Mouse (Mus musculus) induced T-regulatory cell, adult 2 months (primary cell): ENCODE results near the gene Arf3.
"Not testable (repeated sequence)": the region's sequence is repeated elsewhere in the genome, so short reads cannot be mapped to it uniquely, and the experiment has no call there.

ENCODE experiments used
- DNase-seq: peaks from one replicate; pipeline ENCODE4 v3.0.0-alpha.2; 2012; ENCODE audit warnings: low read depth

Arf3 gene

GRCm38 (mm10) chr15:98762670-98763529 lies at the start of gene Arf3:
Arf3 (minus strand) TSS chr15:98763214.
- peak; percentile 98 for DNase-seq

GRCm38 (mm10) chr15:98810212-98810611 lies 47.2 kb upstream of the Arf3 start:
- DNase-seq = not testable (repeated sequence)

- no peak for DNase-seq
Measured at GRCm38 (mm10) chr15:98809390-98809789, 46.4 kb upstream of the Arf3 start, which contains the start of gene Ddn. Ddn (minus strand) TSS chr15:98809490.

GRCm38 (mm10) chr15:98808651-98809134 lies 45.7 kb upstream of the Arf3 start:
- DNase-seq = no peak

GRCm38 (mm10) chr15:98807895-98808650 lies 45.1 kb upstream of the Arf3 start:
- peak; percentile 74 for DNase-seq

- peak; percentile 50 for DNase-seq
Measured at GRCm38 (mm10) chr15:98806809-98807770, 44.1 kb upstream of the Arf3 start.

- DNase-seq = no peak
Measured at GRCm38 (mm10) chr15:98806071-98806808, 43.2 kb upstream of the Arf3 start.

- peak; percentile 67 for DNase-seq
Measured at GRCm38 (mm10) chr15:98805324-98806040, 42.5 kb upstream of the Arf3 start.

GRCm38 (mm10) chr15:98804054-98804453 lies 41.0 kb upstream of the Arf3 start:
- peak; percentile 84 for DNase-seq

- DNase-seq = no peak
Measured at GRCm38 (mm10) chr15:98802926-98803325, 39.9 kb upstream of the Arf3 start.

- DNase-seq = peak; percentile 88
Measured at GRCm38 (mm10) chr15:98799396-98799795, 36.4 kb upstream of the Arf3 start.

- DNase-seq = no peak
Measured at GRCm38 (mm10) chr15:98798903-98799302, 35.9 kb upstream of the Arf3 start.

GRCm38 (mm10) chr15:98797835-98798492 lies 35.0 kb upstream of the Arf3 start:
- no peak for DNase-seq

- no peak for DNase-seq
Measured at GRCm38 (mm10) chr15:98796803-98797595, 34.0 kb upstream of the Arf3 start.

- DNase-seq = no peak
Measured at GRCm38 (mm10) chr15:98793141-98793698, 30.2 kb upstream of the Arf3 start.

- DNase-seq = no peak
Measured at GRCm38 (mm10) chr15:98792233-98793020, 29.4 kb upstream of the Arf3 start.

- DNase-seq = peak; percentile 53
Measured at GRCm38 (mm10) chr15:98791771-98792170, 28.8 kb upstream of the Arf3 start.

- no peak for DNase-seq
Measured at GRCm38 (mm10) chr15:98791221-98791620, 28.2 kb upstream of the Arf3 start.
